Mouse (Mus musculus): ENCODE measurements around the gene Rab4a. TPM values are rescaled to one million over a fixed set of nuclear protein-coding genes. Genes with fewer than 3 reads are reported as not detected.

The Rab4a gene
- polyA plus RNA-seq, 1 experiment from 2014 or later = 26.9 TPM

- whole genome bisulfite sequencing = 60% methylated on average over 16 of the region's 16 CpGs
- Histone ChIP-seq H3K27ac (no peak overlapping the region), H3K36me3 (no peaks in the 10 kb centered on the region), H3K4me1 (replicated peaks) (peaks cover 8% of the 10 kb centered on the region), H3K4me3 (no peak overlapping the region), H3K9me3 (replicated peaks) (no peaks in the 10 kb centered on the region), H3K4me2 (no peak overlapping the region), H3K9ac (no peak overlapping the region), H3K27me3 (0 out of 2 replicates have a peak, but pooled peaks cover 3% of the 10 kb centered on the region)
- no peak for ATAC-seq (replicated peaks; ENCODE audit: insufficient number of reproducible peaks, insufficient read depth, low FRiP score, low read depth)
Measured at GRCm38 (mm10) chr8:123768492-123769356, 37.1 kb upstream of the Rab4a start.

- H3K4me2 ChIP-seq = no peak overlapping the region
- H3K36me3 ChIP-seq = no peaks in the 10 kb centered on the region
- no peaks in the 10 kb centered on the region for H3K9me3 ChIP-seq (replicated peaks)
- H3K27ac ChIP-seq = no peak overlapping the region
- no peak overlapping the region for H3K4me3 ChIP-seq
- ATAC-seq (replicated peaks; ENCODE audit: insufficient number of reproducible peaks, insufficient read depth, low FRiP score, low read depth) = no peak
- H3K9ac ChIP-seq = no peak overlapping the region
- 41% methylated on average over 12 of the region's 12 CpGs for WGBS
- 0 out of 2 replicates have a peak, but pooled peaks cover 6% of the 10 kb centered on the region for H3K27me3 ChIP-seq
- peaks cover 6% of the 10 kb centered on the region; the same call in 1 of the 2 replicates for H3K4me1 ChIP-seq (replicated peaks)
Measured at GRCm38 (mm10) chr8:123773468-123773867, 32.3 kb upstream of the Rab4a start.

GRCm38 (mm10) chr8:123774491-123774890 is 31.3 kb upstream of the Rab4a start:
- 0 out of 2 replicates have a peak, but pooled peaks cover 9% of the 10 kb centered on the region for H3K27me3 ChIP-seq
- no peak for ATAC-seq (replicated peaks; ENCODE audit: insufficient number of reproducible peaks, insufficient read depth, low FRiP score, low read depth)
- H3K36me3 ChIP-seq = no peaks in the 10 kb centered on the region
- H3K4me1 ChIP-seq (replicated peaks) = 0 out of 2 replicates have a peak, but pooled peaks cover 4% of the 10 kb centered on the region
- no peak overlapping the region for H3K4me2 ChIP-seq
- no peak overlapping the region for H3K9ac ChIP-seq
- no peaks in the 10 kb centered on the region for H3K9me3 ChIP-seq (replicated peaks)
- no peak overlapping the region for H3K4me3 ChIP-seq
- WGBS = 100% methylated on average over 1 of the region's 1 CpGs
- no peak overlapping the region for H3K27ac ChIP-seq

- H3K36me3 ChIP-seq = no peaks in the 10 kb centered on the region
- H3K4me2 ChIP-seq = no peak overlapping the region
- ATAC-seq (replicated peaks; ENCODE audit: insufficient number of reproducible peaks, insufficient read depth, low FRiP score, low read depth) = no peak
- H3K4me3 ChIP-seq = no peak overlapping the region
- H3K27ac ChIP-seq = peak overlapping the region; percentile 13; the same call in 1 of the 2 replicates
- 0 out of 2 replicates have a peak, but pooled peaks cover 9% of the 10 kb centered on the region for H3K27me3 ChIP-seq
- no peaks in the 10 kb centered on the region for H3K9me3 ChIP-seq (replicated peaks)
- 52% methylated on average over 7 of the region's 7 CpGs for WGBS
- H3K4me1 ChIP-seq (replicated peaks) = peaks cover 14% of the 10 kb centered on the region
- no peak overlapping the region for H3K9ac ChIP-seq
Measured at GRCm38 (mm10) chr8:123777319-123777718, 28.5 kb upstream of the Rab4a start.

- Histone ChIP-seq H3K4me2 (no peak overlapping the region), H3K9me3 (replicated peaks) (no peaks in the 10 kb centered on the region), H3K27ac (no peak overlapping the region), H3K9ac (no peak overlapping the region), H3K36me3 (no peaks in the 10 kb centered on the region), H3K4me3 (no peak overlapping the region), H3K4me1 (replicated peaks) (peaks cover 19% of the 10 kb centered on the region), H3K27me3 (0 out of 2 replicates have a peak, but pooled peaks cover 6% of the 10 kb centered on the region)
- 52% methylated on average over 3 of the region's 3 CpGs for WGBS
- no peak for ATAC-seq (replicated peaks; ENCODE audit: insufficient number of reproducible peaks, insufficient read depth, low FRiP score, low read depth)
Measured at GRCm38 (mm10) chr8:123780471-123780870, 25.3 kb upstream of the Rab4a start.

DNA sequence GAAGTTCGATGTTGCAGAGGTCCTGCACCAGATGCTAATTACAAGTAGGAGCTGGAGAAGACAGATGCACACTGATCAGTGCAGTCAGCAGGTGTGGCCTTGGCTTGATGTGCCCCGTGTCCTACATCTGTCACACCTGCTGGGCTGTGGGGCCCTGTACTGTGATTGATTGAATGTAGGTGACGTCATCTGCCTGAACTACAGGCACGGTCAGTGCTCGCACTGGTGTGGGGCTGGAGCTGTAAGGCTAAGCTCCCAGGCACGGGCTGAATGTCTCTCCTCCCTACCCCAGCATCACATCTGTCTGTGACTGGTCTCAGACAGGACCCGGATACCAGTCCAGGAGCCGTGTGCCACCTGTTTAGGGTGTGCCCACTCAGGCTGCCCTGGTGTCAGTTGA is 24.5 kb upstream of the Rab4a start:
- H3K9me3 ChIP-seq (replicated peaks) = no peaks in the 10 kb centered on the region
- H3K4me2 ChIP-seq = no peak overlapping the region
- H3K36me3 ChIP-seq = no peaks in the 10 kb centered on the region
- H3K27me3 ChIP-seq = 0 out of 2 replicates have a peak, but pooled peaks cover 7% of the 10 kb centered on the region
- no peak overlapping the region for H3K27ac ChIP-seq
- no peak overlapping the region for H3K4me3 ChIP-seq
- peaks cover 19% of the 10 kb centered on the region for H3K4me1 ChIP-seq (replicated peaks)
- no peak overlapping the region for H3K9ac ChIP-seq
- ATAC-seq (replicated peaks; ENCODE audit: insufficient number of reproducible peaks, insufficient read depth, low FRiP score, low read depth) = no peak
- 45% methylated on average over 8 of the region's 8 CpGs for WGBS

DNA sequence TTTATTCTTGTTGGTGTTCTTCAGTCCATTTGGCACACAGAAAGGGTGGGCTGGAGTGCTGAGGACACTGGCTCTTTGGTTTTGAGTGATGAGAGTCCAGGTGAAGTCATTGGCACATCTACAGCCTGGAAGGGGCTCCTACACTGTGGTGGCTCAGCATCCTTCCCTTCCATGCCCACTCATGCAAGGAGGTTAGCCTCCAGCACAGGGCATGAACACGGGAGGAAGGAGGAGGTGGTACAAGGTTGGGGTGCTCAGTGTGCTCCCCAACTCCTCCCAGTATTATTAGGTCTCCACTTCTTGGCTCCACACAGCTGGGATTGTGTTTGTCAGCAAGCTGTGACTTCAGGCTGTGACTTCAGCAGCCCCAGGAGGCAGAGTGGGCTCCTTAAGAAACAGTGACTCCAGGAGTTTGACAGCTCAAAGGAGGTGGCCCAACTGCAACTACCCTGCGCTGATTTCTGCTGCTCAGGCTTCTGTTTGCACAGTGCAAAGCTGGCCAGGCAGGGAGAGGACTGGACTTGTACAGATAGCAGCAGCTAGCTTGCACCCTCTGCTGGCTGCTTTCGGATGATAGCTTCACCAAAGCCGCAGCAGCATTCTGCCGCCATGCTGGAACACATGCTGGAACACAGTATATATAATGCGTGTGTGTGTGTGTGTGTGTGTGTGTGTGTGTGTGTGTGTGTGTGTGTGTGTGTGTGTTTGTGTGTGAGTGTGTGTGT is 22.1 kb upstream of the Rab4a start:
- Histone ChIP-seq H3K27me3 (0 out of 2 replicates have a peak, but pooled peaks cover 7% of the 10 kb centered on the region), H3K9me3 (replicated peaks) (no peaks in the 10 kb centered on the region), H3K27ac (no peak overlapping the region), H3K4me3 (no peak overlapping the region), H3K9ac (no peak overlapping the region), H3K4me2 (no peak overlapping the region), H3K36me3 (no peaks in the 10 kb centered on the region), H3K4me1 (replicated peaks) (peaks cover 20% of the 10 kb centered on the region)
- 8% methylated on average over 6 of the region's 6 CpGs for WGBS
- peak; percentile 76; the same call in 1 of the 2 replicates for ATAC-seq (replicated peaks; ENCODE audit: insufficient number of reproducible peaks, insufficient read depth, low FRiP score, low read depth)

DNA sequence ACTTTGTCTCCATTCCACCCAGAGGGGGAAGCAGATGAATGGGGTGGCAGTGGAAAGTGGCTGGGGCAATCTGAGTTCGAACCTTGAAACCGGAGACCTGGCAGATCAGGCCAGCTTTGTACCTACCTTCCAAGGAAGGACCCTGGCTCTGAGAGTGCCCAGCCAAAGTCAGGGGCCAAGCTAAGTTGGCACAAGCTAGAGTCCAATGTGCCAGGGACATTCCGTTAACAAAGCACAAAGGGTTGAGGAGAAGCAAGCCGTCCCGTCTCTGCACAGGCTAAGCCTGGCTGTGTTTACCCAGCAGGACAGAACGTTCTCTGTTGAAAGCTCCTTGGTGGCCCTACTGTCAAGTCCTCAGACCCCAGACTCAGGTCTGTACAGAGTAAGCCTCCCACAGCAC is 19.6 kb upstream of the Rab4a start:
- no peak overlapping the region for H3K4me2 ChIP-seq
- H3K27ac ChIP-seq = no peak overlapping the region
- no peaks in the 10 kb centered on the region for H3K36me3 ChIP-seq
- H3K9ac ChIP-seq = no peak overlapping the region
- peaks cover 13% of the 10 kb centered on the region for H3K4me1 ChIP-seq (replicated peaks)
- peaks cover 12% of the 10 kb centered on the region for H3K27me3 ChIP-seq
- WGBS = 76% methylated on average over 6 of the region's 6 CpGs
- H3K9me3 ChIP-seq (replicated peaks) = no peaks in the 10 kb centered on the region
- ATAC-seq (replicated peaks; ENCODE audit: insufficient number of reproducible peaks, insufficient read depth, low FRiP score, low read depth) = no peak
- no peak overlapping the region for H3K4me3 ChIP-seq

GRCm38 (mm10) chr8:123786644-123787043 is 19.1 kb upstream of the Rab4a start:
- Histone ChIP-seq H3K9ac (no peak overlapping the region), H3K36me3 (no peaks in the 10 kb centered on the region), H3K27me3 (peaks cover 12% of the 10 kb centered on the region), H3K27ac (no peak overlapping the region), H3K9me3 (replicated peaks) (no peaks in the 10 kb centered on the region), H3K4me1 (replicated peaks) (peaks cover 10% of the 10 kb centered on the region), H3K4me3 (no peak overlapping the region), H3K4me2 (no peak overlapping the region)
- no peak for ATAC-seq (replicated peaks; ENCODE audit: insufficient number of reproducible peaks, insufficient read depth, low FRiP score, low read depth)
- WGBS = 63% methylated on average over 6 of the region's 6 CpGs

DNA sequence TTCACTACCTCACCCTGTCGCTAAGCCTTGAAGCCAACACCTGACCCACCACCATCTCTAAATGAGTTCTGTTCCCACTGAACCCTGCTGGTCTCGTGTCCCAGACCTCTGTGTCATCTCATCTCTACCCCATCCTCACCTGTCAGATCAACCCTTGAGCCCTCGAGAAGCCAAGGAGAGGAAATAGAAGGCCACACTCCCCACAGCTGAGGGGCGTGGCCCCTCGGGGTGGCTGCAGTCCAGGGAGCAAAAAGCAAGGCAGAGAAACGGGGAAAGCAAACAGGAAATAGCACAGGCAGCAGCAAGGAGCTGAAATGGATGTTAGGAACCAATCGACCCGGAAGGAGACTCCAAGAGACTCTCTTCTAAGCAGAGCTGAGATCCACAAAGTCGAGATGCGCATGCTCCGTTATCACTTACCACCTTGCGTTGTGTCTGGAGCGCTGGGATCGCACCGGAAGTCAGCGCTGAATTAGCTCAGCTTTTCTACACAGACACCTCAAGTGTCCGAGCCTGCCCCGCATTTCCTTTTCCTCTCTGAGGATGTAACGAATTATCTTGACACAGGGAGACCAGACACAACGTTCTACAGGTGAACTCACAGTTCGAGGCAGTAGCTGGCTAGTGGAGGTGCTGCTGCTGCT is 18.4 kb upstream of the Rab4a start:
- 0 out of 2 replicates have a peak overlapping the region, but pooled peaks have one; percentile 4 for H3K4me3 ChIP-seq
- ATAC-seq (replicated peaks; ENCODE audit: insufficient number of reproducible peaks, insufficient read depth, low FRiP score, low read depth) = no peak
- no peak overlapping the region for H3K27ac ChIP-seq
- H3K36me3 ChIP-seq = no peaks in the 10 kb centered on the region
- no peaks in the 10 kb centered on the region for H3K9me3 ChIP-seq (replicated peaks)
- H3K27me3 ChIP-seq = peaks cover 12% of the 10 kb centered on the region
- no peak overlapping the region for H3K9ac ChIP-seq
- H3K4me2 ChIP-seq = peak overlapping the region; percentile 41
- H3K4me1 ChIP-seq (replicated peaks) = peaks cover 10% of the 10 kb centered on the region
- WGBS = 33% methylated on average over 21 of the region's 21 CpGs

Measured in heart, embryonic 15.5 days (tissue).